Mouse (Mus musculus) stomach, embryonic 15.5 days (tissue): Measurements from ENCODE around the gene Slc1a2. TPM values are rescaled to one million over a fixed set of nuclear protein-coding genes. Genes with fewer than 3 reads are reported as not detected.

ENCODE experiments used
- ATAC-seq: fragments of 200-750 bp; cut with Nextera tagmentation; 2 replicates; pipeline ENCODE4 v1.8.0; 2017; ENCODE audit warnings: low read depth, moderate number of reproducible peaks, moderate TSS enrichment; ENCODE audit not compliant: insufficient read depth, low FRiP score
- H3K27ac ChIP-seq: fragments of 300-500 bp; sonication (generic); 2 replicates; pipeline ENCODE4 v1.5.1; 2015; ENCODE audit warnings: mild to moderate bottlenecking, inconsistent platforms
- H3K27me3 ChIP-seq: fragments of 300-500 bp; sonication (generic); replicated peaks from 2 replicates; pipeline ENCODE4 v1.6.1; 2015; ENCODE audit warnings: inconsistent platforms
- H3K36me3 ChIP-seq: fragments of 300-500 bp; sonication (generic); 2 replicates; pipeline ENCODE4 v1.6.1; 2015; ENCODE audit warnings: inconsistent platforms
- H3K4me1 ChIP-seq: fragments of 300-500 bp; sonication (generic); 2 replicates; pipeline ENCODE4 v1.6.1; 2015; ENCODE audit warnings: inconsistent platforms
- H3K4me2 ChIP-seq: fragments of 300-500 bp; sonication (generic); 2 replicates; pipeline ENCODE4 v1.6.1; 2015; ENCODE audit warnings: mild to moderate bottlenecking, inconsistent platforms
- H3K4me3 ChIP-seq: fragments of 300-500 bp; sonication (generic); replicated peaks from 2 replicates; pipeline ENCODE4 v1.5.1; 2015; ENCODE audit warnings: inconsistent platforms
- H3K9ac ChIP-seq: fragments of 300-500 bp; sonication (generic); 2 replicates; pipeline ENCODE4 v1.6.1; 2015; ENCODE audit warnings: inconsistent platforms
- H3K9me3 ChIP-seq: fragments of 300-500 bp; sonication (generic); 2 replicates; pipeline ENCODE4 v1.6.1; 2016; ENCODE audit warnings: inconsistent platforms
- WGBS: fragments of 180-500 bp; shearing (Covaris S2); methylation state at CpG from one replicate; pipeline ENCODE4 v1.1.7; 2015; 5-methylcytosine and 5-hydroxymethylcytosine counted together
- polyA plus RNA-seq: library from polyadenylated mRNA; unstranded; fragments of >200 nt; fragmentation: Nextera tagmentation; extraction: Ambion mirVana; gene quantifications from 2 replicates; pipeline ENCODE4 v1.2.1, GENCODE M21; 2015

Gene Slc1a2
- polyA plus RNA-seq, 1 experiment from 2014 or later: 0.36 TPM

- Histone ChIP-seq H3K36me3 (no peaks in the 10 kb centered on the region), H3K4me2 (no peak overlapping the region), H3K9me3 (no peaks in the 10 kb centered on the region), H3K4me1 (no peaks in the 10 kb centered on the region), H3K27ac (no peak overlapping the region), H3K9ac (no peak overlapping the region), H3K4me3 (no peak overlapping the region), H3K27me3 (no peaks in the 10 kb centered on the region)
- ATAC-seq: peak; percentile 75; the same call in 1 of the 2 replicates
- WGBS: 90% methylated on average over 3 of the region's 3 CpGs
Measured at GRCm38 (mm10) chr2:102829201-102829600, 170.7 kb downstream of the Slc1a2 start.

GRCm38 (mm10) chr2:102831547-102831946 is 173.1 kb downstream of the Slc1a2 start:
- no peaks in the 10 kb centered on the region for H3K9me3 ChIP-seq
- no peak overlapping the region for H3K27ac ChIP-seq
- H3K27me3 ChIP-seq: no peaks in the 10 kb centered on the region
- H3K36me3 ChIP-seq: no peaks in the 10 kb centered on the region
- H3K4me2 ChIP-seq: no peak overlapping the region
- H3K4me1 ChIP-seq: no peaks in the 10 kb centered on the region
- H3K4me3 ChIP-seq: no peak overlapping the region
- no peak overlapping the region for H3K9ac ChIP-seq
- ATAC-seq: no peak

DNA sequence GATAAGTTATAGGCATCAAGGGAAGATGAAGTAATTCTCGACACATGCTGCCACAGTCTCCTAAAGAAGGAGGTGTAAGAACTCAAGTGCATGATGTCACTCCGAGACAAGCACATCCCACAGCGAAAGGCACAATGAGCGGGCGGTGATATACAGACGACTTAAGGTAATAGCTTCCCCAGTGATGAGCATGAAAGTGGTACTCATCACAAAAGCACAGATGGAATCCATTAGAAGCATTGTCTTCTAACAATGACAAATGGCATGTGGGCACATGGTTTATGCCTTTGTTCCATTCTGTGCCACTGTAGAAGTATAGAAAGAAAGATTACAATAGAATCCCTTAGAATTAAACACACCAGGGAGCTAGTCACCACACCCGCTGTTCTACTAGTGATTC is 179.7 kb downstream of the Slc1a2 start:
- no peak for ATAC-seq
- Histone ChIP-seq H3K9me3 (no peaks in the 10 kb centered on the region), H3K4me2 (no peak overlapping the region), H3K27ac (no peak overlapping the region), H3K4me1 (no peaks in the 10 kb centered on the region), H3K27me3 (no peaks in the 10 kb centered on the region), H3K4me3 (no peak overlapping the region), H3K9ac (no peak overlapping the region), H3K36me3 (no peaks in the 10 kb centered on the region)
- WGBS: 89% methylated on average over 7 of the region's 7 CpGs

Other genes starting within 250 kb of the Slc1a2 start
- gene Fjx1, start 206.2 kb upstream of the Slc1a2 start, polyA plus RNA-seq: 10.1 and 10.4 TPM in 2 replicates
- gene Pamr1, start 108.6 kb upstream of the Slc1a2 start, polyA plus RNA-seq: 32.5 and 39.1 TPM in 2 replicates
- gene Cd44, start 243.0 kb downstream of the Slc1a2 start, polyA plus RNA-seq: 15.9 and 19.4 TPM in 2 replicates